Mouse (Mus musculus): Measurements from ENCODE around the gene Gm20388.

DNA sequence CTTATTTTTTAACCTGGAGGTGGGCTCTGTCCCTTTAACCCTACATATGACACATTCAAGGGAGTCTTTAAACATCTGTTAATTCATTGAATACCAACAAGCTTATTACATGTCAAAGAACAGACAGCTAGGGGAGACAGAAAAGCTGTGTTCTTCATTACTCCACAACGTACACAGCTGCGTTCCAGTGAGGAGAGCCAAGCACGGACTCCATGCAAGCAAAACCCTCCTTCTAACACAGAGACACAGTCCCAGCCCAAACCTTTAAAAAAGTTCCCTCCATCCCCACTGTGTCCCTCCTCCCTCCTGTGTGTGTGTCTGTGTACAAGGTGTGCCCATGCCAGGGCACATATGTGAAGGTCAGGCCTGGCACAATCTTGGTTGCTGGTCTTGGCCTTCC lies 795.6 kb downstream of the Gm20388 start:
- no peak for TF ChIP-seq CTCF (IDR thresholded peaks at IDR 0.05; ENCODE audit: borderline replicate concordance, extremely low read depth, insufficient read depth, insufficient read length)
- no peak for TF ChIP-seq POLR2A (IDR thresholded peaks at IDR 0.05; ENCODE audit: borderline replicate concordance, extremely low read depth, insufficient read depth, insufficient read length, poor library complexity, severe bottlenecking)

Measured in brain, embryonic 14.5 days (tissue).